Mouse (Mus musculus) heart, postnatal 0 days (tissue): ENCODE data around the gene Slc16a4. TPM values are rescaled to one million over a fixed set of nuclear protein-coding genes. Genes with fewer than 3 reads are reported as not detected.

Experiments used
- ATAC-seq: fragments of 200-750 bp; cut with Nextera tagmentation; 2 replicates; pipeline ENCODE4 v1.8.0; 2017; ENCODE audit warnings: low read depth, moderate number of reproducible peaks, moderate library complexity; ENCODE audit not compliant: insufficient read depth
- DNase-seq: peaks from one replicate; pipeline ENCODE4 v3.0.0-alpha.2; 2016; ENCODE audit warnings: low spot score
- H3K27ac ChIP-seq: fragments of 300-500 bp; sonication (generic); 2 replicates; pipeline ENCODE4 v1.5.1; 2014; ENCODE audit warnings: low read depth, mild to moderate bottlenecking
- H3K27me3 ChIP-seq: fragments of 300-500 bp; sonication (generic); 2 replicates; pipeline ENCODE4 v1.6.1; 2014; ENCODE audit warnings: low read length, mixed read lengths; ENCODE audit not compliant: control insufficient read depth, insufficient read depth
- H3K36me3 ChIP-seq: fragments of 300-500 bp; sonication (generic); replicated peaks from 2 replicates; pipeline ENCODE4 v1.6.1; 2014; ENCODE audit warnings: low read length, mixed read lengths; ENCODE audit not compliant: control insufficient read depth, insufficient read depth
- H3K4me1 ChIP-seq: fragments of 300-500 bp; sonication (generic); 2 replicates; pipeline ENCODE4 v1.6.1; 2014; ENCODE audit warnings: antibody characterized with exemption; ENCODE audit not compliant: control insufficient read depth, insufficient read depth
- H3K4me2 ChIP-seq: fragments of 300-500 bp; sonication (generic); 2 replicates; pipeline ENCODE4 v1.6.1; 2014; ENCODE audit warnings: low read depth, mild to moderate bottlenecking, low read length, moderate library complexity
- H3K4me3 ChIP-seq: fragments of 300-500 bp; sonication (generic); 2 replicates; pipeline ENCODE4 v1.5.1; 2014; ENCODE audit warnings: low read depth, low read length
- H3K9ac ChIP-seq: fragments of 300-500 bp; sonication (generic); replicated peaks from 2 replicates; pipeline ENCODE4 v1.6.1; 2014; ENCODE audit warnings: low read depth, low read length, mixed read lengths
- H3K9me3 ChIP-seq: fragments of 300-500 bp; sonication (generic); replicated peaks from 2 replicates; pipeline ENCODE4 v1.6.1; 2016; ENCODE audit warnings: low read length; ENCODE audit not compliant: control insufficient read depth
- CTCF ChIP-seq: IDR thresholded peaks from 2 replicates; pipeline ENCODE4 v1.5.1; 2016; ENCODE audit warnings: antibody characterized with exemption, control low read depth, low read depth
- EP300 ChIP-seq: IDR thresholded peaks from 2 replicates; pipeline ENCODE4 v1.6.1; 2016; ENCODE audit warnings: antibody characterized with exemption, low read depth
- WGBS: fragments of 180-500 bp; shearing (Covaris S2); extraction: QIAGEN DNeasy Blood & Tissue Kit; methylation state at CpG from one replicate; pipeline ENCODE4 v1.1.7; 2014; 5-methylcytosine and 5-hydroxymethylcytosine counted together
- polyA plus RNA-seq: library from polyadenylated mRNA; unstranded; fragments of >200 nt; fragmentation: Nextera tagmentation; extraction: Ambion mirVana; gene quantifications from 2 replicates; pipeline ENCODE4 v1.2.1, GENCODE M21; 2015
- total RNA-seq: library from RNA; depleted of rRNA; stranded (reverse); fragments of >200 nt; gene quantifications from 2 replicates; pipeline ENCODE4 v1.2.3, GENCODE M21; 2014; ENCODE audit warnings: low replicate concordance

The Slc16a4 gene
- total and polyA plus RNA-seq, 2 experiments from 2014 or later = 0.90 to 2.1 TPM

GRCm38 (mm10) chr3:107260956-107261850 lies 29.8 kb upstream of the Slc16a4 start:
- Histone ChIP-seq H3K4me1 (no peaks in the 10 kb centered on the region), H3K27ac (peak overlapping the region; percentile 4; the same call in 1 of the 2 replicates), H3K4me2 (no peak overlapping the region), H3K27me3 (no peaks in the 10 kb centered on the region), H3K9me3 (no peaks in the 10 kb centered on the region), H3K9ac (no peak overlapping the region), H3K4me3 (no peak overlapping the region), H3K36me3 (no peaks in the 10 kb centered on the region)
- TF ChIP-seq CTCF (no peak), EP300 (no peak)
- 54% methylated on average over 8 of the region's 8 CpGs for WGBS
- ATAC-seq (no peak), DNase-seq (no peak)

DNA sequence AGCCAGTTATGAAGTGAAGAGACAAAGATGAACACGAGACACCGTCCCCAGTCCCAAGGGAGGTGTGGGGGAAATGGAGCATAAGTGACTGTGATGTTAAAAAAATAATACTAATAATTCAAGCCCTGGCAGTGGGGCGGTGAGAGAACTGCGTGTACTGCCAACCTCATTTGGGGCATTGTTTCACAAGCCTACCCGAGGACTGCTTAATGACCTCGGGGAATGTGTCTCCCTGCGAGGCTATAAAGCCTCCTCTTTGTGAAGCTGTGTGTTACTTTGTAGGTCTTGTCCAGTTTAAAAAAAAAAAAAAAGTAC lies 29.2 kb upstream of the Slc16a4 start:
- Histone ChIP-seq H3K27ac (0 out of 2 replicates have a peak overlapping the region, but pooled peaks have one; percentile 4), H3K4me1 (no peaks in the 10 kb centered on the region), H3K9me3 (no peaks in the 10 kb centered on the region), H3K9ac (no peak overlapping the region), H3K4me3 (no peak overlapping the region), H3K36me3 (no peaks in the 10 kb centered on the region), H3K27me3 (no peaks in the 10 kb centered on the region), H3K4me2 (no peak overlapping the region)
- TF ChIP-seq EP300 = no peak
- TF ChIP-seq CTCF = no peak
- ATAC-seq = no peak
- WGBS = 54% methylated on average over 7 of the region's 7 CpGs
- DNase-seq = no peak

DNA sequence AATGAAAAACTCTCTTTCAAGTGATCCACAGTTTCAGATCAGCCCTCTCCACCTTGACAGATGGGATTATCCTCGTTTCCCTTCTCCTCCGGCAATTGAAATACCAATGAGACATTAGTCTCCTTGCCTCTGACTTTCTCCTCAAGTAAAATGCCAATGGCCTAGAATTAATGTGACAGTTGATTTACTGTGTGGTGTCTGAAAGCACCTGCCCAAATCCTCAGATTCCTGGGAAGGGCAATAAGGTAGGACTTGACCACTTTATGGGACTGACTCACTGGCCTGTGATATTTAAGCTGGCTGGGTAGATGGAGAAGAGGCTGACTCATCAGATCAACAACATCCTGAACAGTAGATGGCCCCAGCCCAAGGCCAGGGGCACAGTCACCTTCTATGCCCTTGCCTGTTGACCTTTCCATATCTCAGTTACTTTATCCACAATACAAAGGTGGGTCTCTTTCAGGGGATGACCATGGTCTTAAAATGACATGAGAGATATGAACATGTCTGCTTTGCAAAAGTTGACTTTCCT lies 24.1 kb upstream of the Slc16a4 start:
- Histone ChIP-seq H3K27me3 (no peaks in the 10 kb centered on the region), H3K4me1 (no peaks in the 10 kb centered on the region), H3K4me2 (no peak overlapping the region), H3K9ac (no peak overlapping the region), H3K9me3 (no peaks in the 10 kb centered on the region), H3K36me3 (no peaks in the 10 kb centered on the region), H3K27ac (no peak overlapping the region), H3K4me3 (no peak overlapping the region)
- ATAC-seq = no peak
- DNase-seq = no peak
- TF ChIP-seq CTCF (no peak), EP300 (no peak)
- WGBS = 74% methylated on average over 2 of the region's 2 CpGs

DNA sequence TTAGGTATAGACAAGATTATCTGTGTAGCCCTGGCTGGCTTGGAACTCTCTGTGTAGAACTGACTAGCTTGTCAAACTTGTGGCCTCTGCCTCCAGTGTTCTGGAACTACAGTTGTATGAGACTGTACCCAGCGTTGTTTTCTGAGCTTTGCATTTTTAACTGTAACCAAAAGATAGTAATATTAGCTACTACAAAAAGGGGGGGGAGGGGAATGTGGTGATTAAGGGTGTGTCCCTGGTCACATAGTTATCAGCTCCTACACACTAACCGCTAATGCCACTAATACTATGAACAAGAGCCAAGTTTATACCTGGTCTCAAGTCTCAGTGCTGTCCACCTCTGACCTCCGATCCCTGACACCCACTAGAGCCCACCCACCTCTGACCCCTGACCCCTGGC lies 18.6 kb upstream of the Slc16a4 start:
- H3K27me3 ChIP-seq = no peaks in the 10 kb centered on the region
- TF ChIP-seq CTCF (no peak), EP300 (no peak)
- H3K4me3 ChIP-seq = no peak overlapping the region
- H3K4me2 ChIP-seq = no peak overlapping the region
- no peaks in the 10 kb centered on the region for H3K9me3 ChIP-seq
- H3K9ac ChIP-seq = no peak overlapping the region
- H3K4me1 ChIP-seq = no peaks in the 10 kb centered on the region
- DNase-seq (no peak), ATAC-seq (no peak)
- 74% methylated on average over 3 of the region's 3 CpGs for WGBS
- H3K27ac ChIP-seq = no peak overlapping the region
- H3K36me3 ChIP-seq = no peaks in the 10 kb centered on the region

GRCm38 (mm10) chr3:107273820-107274219 lies 17.2 kb upstream of the Slc16a4 start:
- no peaks in the 10 kb centered on the region for H3K9me3 ChIP-seq
- no peak overlapping the region for H3K27ac ChIP-seq
- no peak overlapping the region for H3K9ac ChIP-seq
- no peaks in the 10 kb centered on the region for H3K36me3 ChIP-seq
- H3K4me1 ChIP-seq = peaks cover 3% of the 10 kb centered on the region; the same call in 1 of the 2 replicates
- ATAC-seq = peak; percentile 65; the same call in 1 of the 2 replicates
- no peak overlapping the region for H3K4me2 ChIP-seq
- no peak overlapping the region for H3K4me3 ChIP-seq
- TF ChIP-seq EP300 = no peak
- peak; percentile 94 for TF ChIP-seq CTCF
- no peaks in the 10 kb centered on the region for H3K27me3 ChIP-seq
- peak; percentile 61 for DNase-seq
- 8% methylated on average over 3 of the region's 3 CpGs for WGBS
